Mouse (Mus musculus) left cerebral cortex, postnatal 25 days (tissue): Measurements from ENCODE around the gene Ammecr1. TPM values are rescaled to one million over a fixed set of nuclear protein-coding genes. Genes with fewer than 3 reads are reported as not detected.

Experiments
- DNase-seq, 2 experiments: peaks; one replicate each; pipeline ENCODE4 v3.0.0; 2022; ENCODE audit warnings: low spot score in 2 of 2, mixed read lengths in 1 of 2
- intact Hi-C: fragments of 180-260 bp; cut with DNase I; formaldehyde crosslinking; loops from one replicate; pipeline ENCODE4 v1.15.1; 2025
- total RNA-seq, 2 experiments: library from RNA; stranded (reverse); gene quantifications; 2 replicates each; pipeline ENCODE4 v1.2.3; 2021

Ammecr1 gene
- total RNA-seq, 2 experiments from 2014 or later = 2.9 to 3.1 TPM

- intact Hi-C loops = no loop called here
- DNase-seq = no peak
These were observed 133.2 kb downstream of the Ammecr1 start for GRCm38 (mm10) chrX:142833164-142833796.

- DNase-seq = no peak
- intact Hi-C loops = no loop called here
These were observed 134.3 kb downstream of the Ammecr1 start for GRCm38 (mm10) chrX:142832221-142832620.

- DNase-seq = no peak
- intact Hi-C loops = no loop called here
These were observed 136.0 kb downstream of the Ammecr1 start for GRCm38 (mm10) chrX:142830572-142830971.

GRCm38 (mm10) chrX:142829866-142830470 lies 136.6 kb downstream of the Ammecr1 start:
- intact Hi-C loops = no loop called here
- no peak for DNase-seq

- no peak for DNase-seq
- intact Hi-C loops = no loop called here
These were observed 137.3 kb downstream of the Ammecr1 start for GRCm38 (mm10) chrX:142829267-142829666.

DNA sequence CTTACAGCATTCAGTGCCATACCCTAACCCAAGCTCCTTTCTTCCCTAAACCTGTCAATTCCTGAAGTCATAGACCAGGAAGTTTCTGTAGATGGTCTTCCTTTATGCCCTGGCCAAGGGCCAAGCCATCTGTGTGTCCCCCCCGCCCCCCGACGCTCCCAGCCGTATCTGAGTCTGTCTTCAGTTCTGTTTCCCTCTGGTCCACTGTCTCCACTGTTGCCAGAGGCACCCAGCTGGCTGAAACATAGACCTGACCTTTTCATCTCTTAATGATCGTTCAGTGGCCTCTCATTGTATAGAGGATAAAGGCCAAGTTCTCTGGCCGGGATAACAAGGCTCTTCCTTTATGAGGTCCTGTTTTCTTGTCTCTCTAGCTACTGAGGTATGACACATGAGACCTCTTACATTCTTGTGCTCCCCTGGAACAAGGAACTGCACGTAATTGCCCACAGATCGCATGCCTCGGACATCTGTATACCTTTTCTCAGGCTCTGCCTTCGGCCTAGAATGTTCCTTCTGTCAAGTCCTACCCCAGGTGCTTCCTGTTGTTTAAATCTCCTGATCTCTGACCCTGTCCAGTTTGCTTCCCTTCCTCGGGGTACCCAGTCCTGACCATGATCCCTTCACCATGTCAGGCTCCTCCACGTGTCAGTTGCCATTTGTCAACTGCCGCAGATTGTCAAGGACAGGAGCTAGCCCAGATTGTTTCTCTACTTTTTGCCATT lies 138.2 kb downstream of the Ammecr1 start:
- DNase-seq = no peak
- intact Hi-C loops = no loop called here

- intact Hi-C loops = no loop called here
- no peak for DNase-seq
These were observed 138.9 kb downstream of the Ammecr1 start for GRCm38 (mm10) chrX:142827644-142828043.

DNA sequence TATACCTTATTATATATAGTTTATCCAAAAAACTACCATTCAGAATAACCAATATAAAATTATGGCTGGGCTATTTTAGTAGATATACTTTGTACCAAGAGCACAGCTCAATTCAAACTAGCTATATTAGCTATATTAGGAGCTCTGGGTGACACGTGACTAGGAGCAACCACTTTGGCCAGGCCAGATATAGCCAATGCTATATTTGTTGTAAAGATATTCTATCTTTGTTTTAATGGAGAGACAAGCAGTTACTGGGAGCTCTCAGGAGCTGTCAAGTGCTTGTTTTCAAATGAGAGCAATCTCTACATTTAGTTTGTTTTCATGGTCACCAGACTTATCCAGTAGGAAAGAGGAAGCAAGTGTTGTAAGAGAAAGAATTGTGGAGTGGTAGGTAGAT lies 141.2 kb downstream of the Ammecr1 start:
- no peak for DNase-seq
- intact Hi-C loops = no loop called here

- intact Hi-C loops = loop anchor here (2.0 to 5.0 kb wide), 3 partner anchors 145 to 623 kb away; partner anchors contain the start of gene Ammecr1
- peak in 1 of 2 experiments; percentile 16 for DNase-seq
These were observed 144.7 kb downstream of the Ammecr1 start for GRCm38 (mm10) chrX:142821846-142822245.

DNA sequence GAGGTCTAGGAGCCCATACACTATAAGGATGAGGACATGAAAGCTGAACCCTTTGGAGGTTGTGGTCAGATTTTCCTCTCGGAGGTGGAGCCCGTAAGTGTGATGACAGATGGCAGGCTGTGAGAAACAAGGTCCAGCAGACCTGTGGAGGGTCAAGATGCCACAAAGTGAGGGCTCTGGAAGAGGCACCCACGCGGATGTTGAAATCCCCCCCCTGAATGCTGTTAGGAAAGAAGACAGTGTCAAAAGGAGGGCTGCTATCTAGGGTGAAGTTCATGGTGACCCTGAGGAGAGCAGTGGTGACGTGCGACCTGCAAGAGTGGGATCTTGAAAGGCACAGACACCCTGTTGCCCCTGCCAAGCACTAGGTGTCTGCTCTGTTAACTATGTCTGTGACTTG lies 145.3 kb downstream of the Ammecr1 start:
- intact Hi-C loops = loop anchor here (2.0 to 5.0 kb wide), 3 partner anchors 146 to 624 kb away; partner anchors contain the start of gene Ammecr1
- DNase-seq = no peak

- peak; percentile 43 to 54 for DNase-seq
- intact Hi-C loops = loop anchor here (2.0 kb wide), 1 partner anchor 241 kb away; no protein-coding TSS in a partner anchor
These were observed 148.4 kb downstream of the Ammecr1 start for GRCm38 (mm10) chrX:142818057-142818682.

DNA sequence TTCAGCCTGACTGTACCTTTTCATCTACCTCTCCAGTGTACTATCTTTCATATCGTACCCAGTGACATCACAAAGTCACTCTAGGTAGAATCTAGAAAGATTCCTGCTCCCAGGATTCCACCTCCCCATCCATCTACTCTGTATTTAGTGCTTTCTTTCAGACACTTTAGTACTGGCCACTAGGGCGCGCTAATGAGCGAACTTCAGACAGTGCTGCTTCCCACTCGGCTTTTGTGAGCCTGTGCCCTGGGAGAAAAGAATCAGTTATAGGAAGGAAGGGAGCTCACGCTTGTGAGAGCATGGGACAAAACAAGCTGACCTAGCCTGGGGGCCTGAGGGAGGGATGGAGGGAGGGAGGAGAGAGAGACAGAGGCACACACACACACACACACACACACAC lies 153.4 kb downstream of the Ammecr1 start:
- intact Hi-C loops = no loop called here
- DNase-seq = peak; percentile 33 to 52

DNA sequence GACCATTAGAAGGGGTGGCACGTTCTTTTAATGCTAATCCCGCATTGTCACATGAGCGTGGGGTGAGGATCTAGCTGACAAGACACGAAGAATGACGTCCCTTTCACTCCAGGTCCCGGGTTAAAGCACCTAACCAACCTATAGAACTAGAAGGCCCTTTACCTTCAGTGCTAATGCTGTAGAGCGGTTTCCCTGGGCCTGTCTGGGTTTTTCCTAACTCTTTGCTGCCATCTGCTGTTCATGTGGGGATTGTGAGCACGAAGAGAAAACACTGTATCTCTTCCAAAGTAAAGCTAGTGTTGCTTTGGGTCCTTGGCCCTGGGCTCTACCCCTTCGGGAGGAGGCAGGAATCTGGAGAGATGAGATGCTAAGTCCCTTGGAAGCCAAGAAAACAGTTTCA lies 158.1 kb downstream of the Ammecr1 start:
- DNase-seq = peak; percentile 57 to 71
- intact Hi-C loops = loop anchor here (1.0 kb wide), 1 partner anchor 254 kb away; no protein-coding TSS in a partner anchor

DNA sequence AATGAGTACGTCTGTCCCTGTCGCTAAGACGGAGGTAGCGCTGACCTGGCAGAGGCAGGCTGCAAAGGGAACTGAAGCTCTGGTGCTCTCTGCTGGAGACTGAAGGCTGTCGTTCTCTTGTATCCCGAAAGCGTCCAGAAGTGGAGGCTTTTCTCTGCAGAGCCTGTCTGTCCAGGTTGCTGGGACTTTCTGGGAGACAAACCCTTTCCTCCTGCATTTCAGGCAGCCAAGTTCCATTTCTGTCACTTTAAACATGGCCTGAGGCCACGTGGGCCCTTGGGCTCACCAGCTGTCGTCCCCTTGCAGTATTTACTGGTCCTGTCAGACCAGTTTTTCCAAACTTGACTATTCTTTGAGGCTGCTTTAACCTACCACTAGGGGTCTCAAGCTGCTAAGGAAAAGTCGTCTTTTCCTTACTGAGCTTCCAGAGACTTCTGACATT lies 159.9 kb downstream of the Ammecr1 start:
- intact Hi-C loops = loop anchor here (2.0 kb wide), 1 partner anchor 126 kb away; the partner anchor contains the start of gene Tmem164
- peak; percentile 24 to 48 for DNase-seq

- intact Hi-C loops = loop anchor here (2.0 kb wide), 1 partner anchor 125 kb away; the partner anchor contains the start of gene Tmem164
- DNase-seq = no peak
These were observed 160.4 kb downstream of the Ammecr1 start for GRCm38 (mm10) chrX:142806126-142806525.

- peak; percentile 17 to 33 for DNase-seq
- intact Hi-C loops = no loop called here
These were observed 161.9 kb downstream of the Ammecr1 start for GRCm38 (mm10) chrX:142804596-142804995.
